Mouse (Mus musculus) kidney, adult 10 weeks (tissue): ENCODE measurements around the gene Etd. TPM values are rescaled to one million over a fixed set of nuclear protein-coding genes. Genes with fewer than 3 reads are reported as not detected.

ENCODE experiments used
- polyA plus RNA-seq: library from polyadenylated mRNA; stranded (reverse); fragments of 350-450 nt; fragmentation: Illumina TruSeq; extraction: RNeasy Lipid Tissue Mini Kit (QIAGEN cat#74804); gene quantifications from one replicate; pipeline ENCODE4 v1.2.3, GENCODE M21; 2014; ENCODE audit warnings: low read depth, low replicate concordance

Gene Etd
- not detected for polyA plus RNA-seq

DNA sequence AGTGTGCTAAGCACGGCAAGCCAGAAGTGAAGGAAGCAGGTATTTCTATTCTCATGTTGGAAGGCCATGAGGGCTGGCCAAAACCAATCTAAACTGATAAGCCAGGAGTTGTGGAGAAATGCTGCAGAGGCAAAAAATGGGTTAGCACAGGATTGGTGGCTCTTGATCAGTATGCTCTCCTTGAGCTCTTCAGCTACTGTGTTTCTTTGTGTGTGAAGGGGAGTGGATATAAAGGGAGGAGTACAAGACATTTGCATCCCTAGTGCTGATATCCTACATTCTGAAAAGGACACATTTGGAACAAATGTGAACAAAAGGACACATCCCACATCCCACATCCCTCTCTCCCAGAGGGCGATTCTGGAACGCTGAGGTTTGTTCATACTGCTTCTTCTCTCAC lies at the start of gene Etd:
Gene Etd (plus strand): TSS at position 301 of the 400 bp plus-strand sequence.

Other genes with a start within 250 kb of the Etd start
- gene Plac1, start 194.8 kb upstream of the Etd start, polyA plus RNA-seq: not detected
- 11.8 TPM for gene Fam122b, start 165.1 kb upstream of the Etd start, polyA plus RNA-seq
- not detected for gene Fam122c, start 161.5 kb upstream of the Etd start, polyA plus RNA-seq
- 89.4 TPM for gene Mospd1, start 64.4 kb upstream of the Etd start, polyA plus RNA-seq
- not detected for gene Rtl8c, start 173.1 kb downstream of the Etd start, polyA plus RNA-seq
- gene Gm14597, start 174.1 kb downstream of the Etd start, polyA plus RNA-seq: not detected
- gene Rtl8a, start 208.8 kb downstream of the Etd start, polyA plus RNA-seq: 6.9 TPM
- 4.0 TPM for gene Rtl8b, start 235.5 kb downstream of the Etd start, polyA plus RNA-seq